In genomic region chr7:102228049-102228670, GRCm38 (mm10) we compare ENCODE assay signal across 18 mouse cellular contexts.
"Had no signal": no experiment of that assay in that cellular context is flagged by ENCODE, and none has a peak within 500 bp of the region (broad histone marks: within the 10 kb centered on the region; RNA-seq: fewer than 3 reads in every experiment).

No protein-coding gene starts in this region.

- H3K9ac ChIP-seq: liver, embryonic 12.5 days; liver, embryonic 14.5 days; lung, embryonic 14.5 days; midbrain, embryonic 13.5 days; neural tube, embryonic 13.5 days; neural tube, embryonic 15.5 days had no signal

- H3K9me3 ChIP-seq: liver, embryonic 12.5 days; midbrain, embryonic 13.5 days; neural tube, embryonic 15.5 days had no signal

- ATAC-seq: liver, embryonic 12.5 days; midbrain, embryonic 13.5 days; midbrain, embryonic 16.5 days had no signal

- H3K4me2 ChIP-seq: liver, embryonic 12.5 days; lung, embryonic 14.5 days; midbrain, embryonic 13.5 days; neural tube, embryonic 13.5 days; neural tube, embryonic 15.5 days had no signal

- H3K4me1 ChIP-seq: midbrain, embryonic 13.5 days had no signal

- H3K27me3 ChIP-seq: liver, embryonic 12.5 days; midbrain, embryonic 13.5 days; neural tube, embryonic 13.5 days; neural tube, embryonic 15.5 days had no signal

- H3K4me3 ChIP-seq: liver, embryonic 12.5 days; midbrain, embryonic 10.5 days; midbrain, embryonic 13.5 days; myocyte; neural tube, embryonic 13.5 days; neural tube, embryonic 15.5 days had no signal

- DNase-seq: lung, embryonic 14.5 days; lung, postnatal 4 days; retina, postnatal 1 day; right cerebral cortex, adult 18-20 months; right cerebral cortex, postnatal 14 days; right cerebral cortex, postnatal 4 days; spleen, adult 18-20 months; thymus, adult 2 months; thymus, postnatal 25 days; thymus, postnatal 4 days had no signal

- H3K27ac ChIP-seq: liver, embryonic 12.5 days; liver, embryonic 14.5 days; midbrain, embryonic 10.5 days; midbrain, embryonic 13.5 days; neural tube, embryonic 13.5 days; neural tube, embryonic 15.5 days had no signal
